Mouse (Mus musculus) intestine, postnatal 0 days (tissue): ENCODE measurements at regions not wholly inside any gene's neighbourhood (a gene's known extent, or its start where the extent isn't known, plus 50 kb on each side); places are given as distances from the start of the nearest gene placed in this dataset.

Experiments
- ATAC-seq: fragments of 200-750 bp; cut with Nextera tagmentation; 2 replicates; pipeline ENCODE4 v1.8.0; 2017; ENCODE audit warnings: mild to moderate bottlenecking, moderate TSS enrichment, moderate library complexity
- H3K27ac ChIP-seq: fragments of 300-500 bp; sonication (generic); 2 replicates; pipeline ENCODE4 v1.5.1; 2014; ENCODE audit warnings: mild to moderate bottlenecking, low read depth, low read length, moderate library complexity
- H3K27me3 ChIP-seq: fragments of 300-500 bp; sonication (generic); replicated peaks from 2 replicates; pipeline ENCODE4 v1.6.1; 2014; ENCODE audit warnings: low read length, mixed read lengths; ENCODE audit not compliant: control insufficient read depth, insufficient read depth
- H3K36me3 ChIP-seq: fragments of 300-500 bp; sonication (generic); 2 replicates; pipeline ENCODE4 v1.6.1; 2014; ENCODE audit warnings: mild to moderate bottlenecking, moderate library complexity; ENCODE audit not compliant: control insufficient read depth, insufficient read depth
- H3K4me1 ChIP-seq: fragments of 300-500 bp; sonication (generic); replicated peaks from 2 replicates; pipeline ENCODE4 v1.6.1; 2014; ENCODE audit warnings: antibody characterized with exemption, low read length, mixed read lengths; ENCODE audit not compliant: control insufficient read depth, insufficient read depth
- H3K4me2 ChIP-seq: fragments of 300-500 bp; sonication (generic); replicated peaks from 2 replicates; pipeline ENCODE4 v1.6.1; 2014; ENCODE audit warnings: low read depth, mild to moderate bottlenecking, moderate library complexity
- H3K4me3 ChIP-seq: fragments of 300-500 bp; sonication (generic); 2 replicates; pipeline ENCODE4 v1.5.1; 2014; ENCODE audit warnings: low read depth, low read length
- H3K9ac ChIP-seq: fragments of 300-500 bp; sonication (generic); 2 replicates; pipeline ENCODE4 v1.6.1; 2014; ENCODE audit warnings: mild to moderate bottlenecking, low read depth, low read length
- H3K9me3 ChIP-seq: fragments of 300-500 bp; sonication (generic); 2 replicates; pipeline ENCODE4 v1.6.1; 2016; ENCODE audit warnings: mixed run types; ENCODE audit not compliant: control insufficient read depth
- CTCF ChIP-seq: sonication (generic); IDR thresholded peaks from 2 replicates; pipeline ENCODE4 v1.5.1; 2016; ENCODE audit warnings: low read depth, mild to moderate bottlenecking, control low read depth, antibody characterized with exemption, moderate library complexity
- WGBS: fragments of 180-500 bp; shearing (Covaris S2); extraction: QIAGEN DNeasy Blood & Tissue Kit; methylation state at CpG from one replicate; pipeline ENCODE4 v1.1.7; 2014; 5-methylcytosine and 5-hydroxymethylcytosine counted together

GRCm38 (mm10) chr9:111939271-111940067 lies 249.3 kb upstream of the Stac start:
- ATAC-seq = no peak
- Histone ChIP-seq H3K27ac (no peak overlapping the region), H3K4me2 (no peak overlapping the region), H3K4me3 (no peak overlapping the region), H3K4me1 (no peaks in the 10 kb centered on the region), H3K9me3 (no peaks in the 10 kb centered on the region), H3K36me3 (no peaks in the 10 kb centered on the region), H3K9ac (no peak overlapping the region), H3K27me3 (no peaks in the 10 kb centered on the region)
- WGBS = 50% methylated on average over 8 of the region's 8 CpGs
- TF ChIP-seq CTCF = peak; percentile 61

GRCm38 (mm10) chr9:111932455-111932854 lies 242.3 kb upstream of the Stac start:
- Histone ChIP-seq H3K9me3 (no peaks in the 10 kb centered on the region), H3K4me3 (no peak overlapping the region), H3K4me2 (no peak overlapping the region), H3K9ac (no peak overlapping the region), H3K4me1 (no peaks in the 10 kb centered on the region), H3K27me3 (no peaks in the 10 kb centered on the region), H3K36me3 (no peaks in the 10 kb centered on the region), H3K27ac (no peak overlapping the region)
- no peak for ATAC-seq
- WGBS = 90% methylated on average over 6 of the region's 6 CpGs
- TF ChIP-seq CTCF = no peak

GRCm38 (mm10) chr9:111918275-111918940 lies 228.3 kb upstream of the Stac start:
- Histone ChIP-seq H3K4me2 (no peak overlapping the region), H3K9me3 (no peaks in the 10 kb centered on the region), H3K4me1 (no peaks in the 10 kb centered on the region), H3K36me3 (no peaks in the 10 kb centered on the region), H3K27ac (no peak overlapping the region), H3K4me3 (no peak overlapping the region), H3K27me3 (no peaks in the 10 kb centered on the region), H3K9ac (no peak overlapping the region)
- peak; percentile 97 for TF ChIP-seq CTCF
- 17% methylated on average over 16 of the region's 16 CpGs for WGBS
- no peak for ATAC-seq

GRCm38 (mm10) chr9:111916684-111917535 lies 226.8 kb upstream of the Stac start:
- H3K27me3 ChIP-seq = no peaks in the 10 kb centered on the region
- no peak overlapping the region for H3K9ac ChIP-seq
- H3K36me3 ChIP-seq = no peaks in the 10 kb centered on the region
- no peaks in the 10 kb centered on the region for H3K4me1 ChIP-seq
- H3K4me3 ChIP-seq = no peak overlapping the region
- no peak overlapping the region for H3K27ac ChIP-seq
- no peak for ATAC-seq
- H3K4me2 ChIP-seq = no peak overlapping the region
- TF ChIP-seq CTCF = peak; percentile 77
- no peaks in the 10 kb centered on the region for H3K9me3 ChIP-seq
- WGBS = 36% methylated on average over 17 of the region's 17 CpGs

- no peak overlapping the region for H3K4me2 ChIP-seq
- no peak overlapping the region for H3K4me3 ChIP-seq
- ATAC-seq = no peak
- no peak overlapping the region for H3K27ac ChIP-seq
- TF ChIP-seq CTCF = no peak
- H3K9ac ChIP-seq = no peak overlapping the region
- WGBS = 65% methylated on average over 4 of the region's 4 CpGs
- H3K36me3 ChIP-seq = no peaks in the 10 kb centered on the region
- no peaks in the 10 kb centered on the region for H3K4me1 ChIP-seq
- H3K27me3 ChIP-seq = no peaks in the 10 kb centered on the region
- no peaks in the 10 kb centered on the region for H3K9me3 ChIP-seq
Observed at GRCm38 (mm10) chr9:111908806-111909205, 218.7 kb upstream of the Stac start.

GRCm38 (mm10) chr9:111900196-111900595 lies 210.0 kb upstream of the Stac start:
- Histone ChIP-seq H3K4me1 (no peaks in the 10 kb centered on the region), H3K9me3 (no peaks in the 10 kb centered on the region), H3K4me3 (no peak overlapping the region), H3K27ac (no peak overlapping the region), H3K4me2 (no peak overlapping the region), H3K9ac (no peak overlapping the region), H3K27me3 (no peaks in the 10 kb centered on the region), H3K36me3 (no peaks in the 10 kb centered on the region)
- no peak for TF ChIP-seq CTCF
- ATAC-seq = no peak
